Mouse (Mus musculus) thymus, adult 2 months (tissue): ENCODE results near the gene Atg4a. TPM values are rescaled to one million over a fixed set of nuclear protein-coding genes. Genes with fewer than 3 reads are reported as not detected.

ENCODE experiments used
- DNase-seq: peaks from one replicate; pipeline ENCODE4 v3.0.0; 2021
- H3K27ac ChIP-seq: fragments of 200-500 bp; 2 replicates; pipeline ENCODE4 v1.5.1; 2012; ENCODE audit warnings: low read length, control low read depth; ENCODE audit not compliant: control insufficient read depth, insufficient read depth
- H3K27me3 ChIP-seq: fragments of 200-500 bp; 2 replicates; pipeline ENCODE4 v1.6.1; 2012; ENCODE audit warnings: mild to moderate bottlenecking, low read length, moderate library complexity, mixed read lengths; ENCODE audit not compliant: control insufficient read depth, insufficient read depth
- H3K36me3 ChIP-seq: fragments of 200-500 bp; 2 replicates; pipeline ENCODE4 v1.6.1; 2012; ENCODE audit warnings: mild to moderate bottlenecking, low read length, moderate library complexity; ENCODE audit not compliant: control insufficient read depth, insufficient read depth
- H3K4me1 ChIP-seq: fragments of 200-500 bp; replicated peaks from 2 replicates; pipeline ENCODE4 v1.6.1; 2012; ENCODE audit warnings: low read length; ENCODE audit not compliant: control insufficient read depth, insufficient read depth
- H3K4me3 ChIP-seq: fragments of 200-500 bp; 2 replicates; pipeline ENCODE4 v1.5.1; 2012; ENCODE audit warnings: mild to moderate bottlenecking, low read length, control low read depth, moderate library complexity; ENCODE audit not compliant: control insufficient read depth, insufficient read depth
- CTCF ChIP-seq: fragments of 200-500 bp; IDR thresholded peaks from 2 replicates; pipeline ENCODE4 v1.5.1; 2012; ENCODE audit warnings: mild to moderate bottlenecking, control low read depth, low read length, moderate library complexity, borderline replicate concordance; ENCODE audit not compliant: control insufficient read depth, poor library complexity, insufficient read depth; ENCODE audit errors: extremely low read depth
- POLR2A ChIP-seq: fragments of 200-500 bp; IDR thresholded peaks from 2 replicates; pipeline ENCODE4 v1.6.1; 2012; ENCODE audit warnings: mild to moderate bottlenecking, low read length, control low read depth, moderate library complexity; ENCODE audit not compliant: control insufficient read depth, poor library complexity, insufficient read depth; ENCODE audit errors: extremely low read depth
- WGBS: fragments of 180-500 bp; shearing (Covaris S2); methylation state at CpG from one replicate; pipeline ENCODE4 v1.1.7; 2018; 5-methylcytosine and 5-hydroxymethylcytosine counted together
- polyA plus RNA-seq: library from polyadenylated mRNA; depleted of rRNA; stranded (reverse); fragments of >200 nt; gene quantifications from 2 replicates; pipeline ENCODE4 v1.2.3, GENCODE M21; 2012

Gene Atg4a
- polyA plus RNA-seq, 1 experiment, result 7.3 TPM

DNA sequence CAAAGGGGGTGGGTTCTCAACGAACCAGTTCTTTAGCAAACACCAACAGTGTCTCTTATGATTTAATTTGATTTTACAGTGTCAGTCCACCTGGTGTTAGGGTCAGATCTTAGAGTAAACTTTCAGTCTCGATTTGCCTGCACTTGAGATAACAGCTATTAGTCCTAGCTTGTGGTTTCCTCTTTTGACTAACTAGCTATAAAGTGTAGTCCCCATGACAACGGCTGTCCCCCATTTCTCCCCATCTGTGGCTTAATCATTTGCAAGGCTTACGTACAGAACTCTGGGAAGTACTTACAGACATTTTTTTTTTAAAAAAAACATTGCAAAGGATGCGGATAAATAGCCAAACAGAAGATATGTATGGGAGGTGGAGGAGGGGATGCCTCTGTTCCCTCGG, 28.1 kb downstream of the Atg4a start:
- Histone ChIP-seq H3K4me1 (no peaks in the 10 kb centered on the region), H3K36me3 (no peaks in the 10 kb centered on the region), H3K4me3 (no peak overlapping the region), H3K27me3 (no peaks in the 10 kb centered on the region), H3K27ac (no peak overlapping the region)
- TF ChIP-seq CTCF (no peak), POLR2A (no peak)
- DNase-seq, result no peak
- 23% methylated on average over 6 of the region's 6 CpGs for WGBS

DNA sequence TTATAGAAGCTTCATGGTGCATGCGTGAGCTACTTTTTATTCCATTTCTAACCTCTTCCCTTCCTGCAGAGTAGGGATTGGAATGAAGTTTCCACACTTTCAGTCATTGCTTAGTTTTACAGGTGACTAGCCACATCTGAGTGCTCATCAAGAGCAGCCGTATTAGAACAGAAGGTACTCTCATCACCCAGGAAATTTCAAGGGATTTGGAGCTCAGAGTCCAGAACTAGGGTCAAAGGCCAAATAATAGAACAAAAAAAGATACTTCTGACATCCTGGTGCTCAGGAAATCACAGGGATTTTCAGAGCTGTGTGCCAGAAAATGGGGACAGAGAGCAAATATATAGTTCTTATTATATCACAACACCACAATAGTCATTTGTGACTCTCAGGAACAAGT, 28.5 kb downstream of the Atg4a start:
- WGBS, result 83% methylated on average over 2 of the region's 2 CpGs
- DNase-seq, result no peak
- Histone ChIP-seq H3K36me3 (no peaks in the 10 kb centered on the region), H3K4me1 (no peaks in the 10 kb centered on the region), H3K4me3 (no peak overlapping the region), H3K27me3 (no peaks in the 10 kb centered on the region), H3K27ac (no peak overlapping the region)
- TF ChIP-seq POLR2A, result no peak
- TF ChIP-seq CTCF, result no peak

DNA sequence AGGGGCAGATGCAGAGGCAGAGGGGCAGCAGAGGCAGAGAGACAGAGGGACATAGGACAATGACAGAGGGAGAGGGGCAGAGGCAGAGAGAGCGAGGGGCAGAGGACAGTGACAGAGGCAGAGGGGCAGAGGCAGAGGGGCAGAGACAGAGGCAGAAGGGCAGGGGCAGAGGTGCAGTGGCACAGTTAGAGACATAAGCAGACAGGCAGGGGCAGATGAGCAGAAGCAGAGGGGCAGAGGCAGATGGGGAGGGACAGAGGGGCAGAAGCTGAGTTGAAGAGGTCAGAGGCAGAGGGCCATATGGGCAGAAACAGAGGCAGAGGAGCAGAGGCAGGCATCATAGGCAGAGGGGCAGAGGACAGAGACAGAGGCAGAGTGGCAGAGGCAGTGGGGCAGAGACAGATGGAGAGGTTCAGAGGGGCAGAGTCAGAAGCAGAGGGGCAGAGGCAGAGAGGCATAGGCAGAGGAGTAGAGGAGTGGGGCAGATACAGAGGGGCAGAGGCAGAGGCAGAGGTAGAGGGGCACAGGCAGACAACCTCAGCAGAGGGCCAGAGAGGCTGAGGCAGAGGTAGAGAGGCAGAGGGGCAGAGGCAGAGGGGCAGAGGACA, 40.3 kb downstream of the Atg4a start:
- no peaks in the 10 kb centered on the region for H3K27me3 ChIP-seq
- peaks cover 4% of the 10 kb centered on the region; the same call in 1 of the 2 replicates for H3K36me3 ChIP-seq
- H3K4me1 ChIP-seq, result no peaks in the 10 kb centered on the region
- no peak for DNase-seq
- H3K4me3 ChIP-seq, result no peak overlapping the region
- WGBS, result 89% methylated on average over 1 of the region's 1 CpGs
- H3K27ac ChIP-seq, result no peak overlapping the region
- TF ChIP-seq CTCF, result no peak
- no peak for TF ChIP-seq POLR2A

DNA sequence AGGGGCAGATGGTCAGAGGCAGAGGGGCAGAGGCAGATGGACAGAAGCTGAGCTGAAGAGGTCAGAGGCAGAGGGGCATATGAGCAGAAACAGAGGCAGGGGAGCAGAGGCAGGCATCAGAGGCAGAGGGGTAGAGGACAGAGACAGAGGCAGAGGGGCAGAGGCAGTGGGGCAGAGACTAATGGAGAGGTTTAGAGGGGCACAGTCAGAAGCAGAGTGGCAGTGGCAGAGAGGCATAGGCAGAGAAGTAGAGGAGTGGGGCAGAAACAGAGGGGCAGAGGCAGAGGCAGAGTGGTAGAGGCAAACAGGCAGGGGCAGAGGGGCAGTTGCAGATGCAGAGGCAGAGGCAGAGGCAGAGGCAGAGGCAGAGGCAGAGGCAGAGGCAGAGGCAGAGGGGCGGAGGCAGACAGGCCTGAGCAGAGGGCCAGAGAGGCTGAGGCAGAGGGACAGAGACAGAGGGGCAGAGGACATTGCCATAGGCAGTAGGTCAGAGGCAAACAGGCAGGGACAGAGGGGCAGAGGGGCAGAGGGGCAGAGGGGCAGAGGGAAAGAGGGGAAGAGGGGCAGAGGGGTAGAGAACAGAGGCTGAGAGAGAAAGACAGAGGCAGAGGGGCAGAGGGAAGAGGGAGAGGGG, 41.3 kb downstream of the Atg4a start:
- Histone ChIP-seq H3K27me3 (no peaks in the 10 kb centered on the region), H3K4me1 (no peaks in the 10 kb centered on the region), H3K4me3 (no peak overlapping the region), H3K36me3 (peaks cover 4% of the 10 kb centered on the region; the same call in 1 of the 2 replicates), H3K27ac (no peak overlapping the region)
- TF ChIP-seq CTCF (no peak), POLR2A (no peak)
- DNase-seq, result no peak
- no CpG with 5 or more reads among the region's 1 CpGs for WGBS

DNA sequence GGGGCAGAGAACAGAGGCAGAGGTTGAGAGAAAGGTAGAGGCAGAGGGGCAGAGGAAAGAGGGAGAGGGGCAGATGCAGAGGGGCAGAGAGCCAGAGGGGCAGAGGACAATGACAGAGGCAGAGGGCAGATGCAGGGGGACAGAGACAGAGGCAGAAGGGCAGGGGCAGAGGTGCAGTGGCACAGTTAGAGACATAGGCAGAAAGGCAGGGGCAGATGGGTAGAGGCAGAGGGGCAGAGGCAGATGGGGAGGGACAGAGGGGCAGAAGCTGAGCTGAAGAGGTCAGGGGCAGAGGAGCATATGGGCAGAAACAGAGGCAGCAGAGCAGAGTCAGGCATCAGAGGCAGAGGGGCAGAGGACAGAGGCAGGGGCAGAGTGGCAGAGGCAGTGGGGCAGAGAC, 42.2 kb downstream of the Atg4a start:
- no peak overlapping the region for H3K27ac ChIP-seq

DNA sequence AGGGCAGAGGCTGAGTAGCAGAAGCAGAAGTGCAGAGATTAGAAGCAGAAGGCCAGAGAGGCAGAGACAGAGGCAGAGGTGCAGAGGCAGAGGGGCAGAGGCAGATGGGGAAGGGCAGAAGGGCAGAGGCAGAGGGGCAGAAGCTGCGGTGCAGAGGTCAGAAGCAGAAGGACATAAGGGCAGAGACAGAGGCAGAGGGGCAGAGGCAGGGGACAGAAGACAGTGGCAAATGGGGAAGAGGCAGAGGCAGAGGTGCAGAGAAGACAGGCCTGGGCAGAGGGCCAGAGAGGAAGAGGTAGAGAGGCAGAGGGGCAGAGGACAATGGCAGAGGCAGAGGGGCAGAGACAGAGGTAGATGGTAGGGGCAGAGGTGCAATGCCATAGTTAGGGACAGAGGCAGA, 193.0 kb downstream of the Atg4a start:
- Histone ChIP-seq H3K27ac (no peak overlapping the region), H3K4me3 (no peak overlapping the region), H3K4me1 (no peaks in the 10 kb centered on the region), H3K27me3 (no peaks in the 10 kb centered on the region), H3K36me3 (no peaks in the 10 kb centered on the region)
- DNase-seq, result no peak
- TF ChIP-seq POLR2A, result no peak
- TF ChIP-seq CTCF, result no peak
- 33% methylated on average over 1 of the region's 1 CpGs for WGBS

More for the DNA sequence above, 42.2 kb downstream of the Atg4a start:
- Histone ChIP-seq H3K4me1 (no peaks in the 10 kb centered on the region), H3K36me3 (no peaks in the 10 kb centered on the region), H3K4me3 (no peak overlapping the region), H3K27me3 (no peaks in the 10 kb centered on the region)
- no peak for DNase-seq
- no peak for TF ChIP-seq POLR2A
- TF ChIP-seq CTCF, result no peak
